Mouse (Mus musculus) thymus, adult 2 months (tissue): ENCODE results near the gene Zfp879. TPM values are rescaled to one million over a fixed set of nuclear protein-coding genes. Genes with fewer than 3 reads are reported as not detected.
A peak's percentile ranks its signal among the peaks of the same experiment; 100 is the strongest.

Experiments
- DNase-seq: peaks from one replicate; pipeline ENCODE4 v3.0.0; 2021
- H3K27ac ChIP-seq: fragments of 200-500 bp; 2 replicates; pipeline ENCODE4 v1.5.1; 2012; ENCODE audit warnings: low read length, control low read depth; ENCODE audit not compliant: control insufficient read depth, insufficient read depth
- H3K27me3 ChIP-seq: fragments of 200-500 bp; 2 replicates; pipeline ENCODE4 v1.6.1; 2012; ENCODE audit warnings: mild to moderate bottlenecking, low read length, moderate library complexity, mixed read lengths; ENCODE audit not compliant: control insufficient read depth, insufficient read depth
- H3K36me3 ChIP-seq: fragments of 200-500 bp; 2 replicates; pipeline ENCODE4 v1.6.1; 2012; ENCODE audit warnings: mild to moderate bottlenecking, low read length, moderate library complexity; ENCODE audit not compliant: control insufficient read depth, insufficient read depth
- H3K4me1 ChIP-seq: fragments of 200-500 bp; replicated peaks from 2 replicates; pipeline ENCODE4 v1.6.1; 2012; ENCODE audit warnings: low read length; ENCODE audit not compliant: control insufficient read depth, insufficient read depth
- H3K4me3 ChIP-seq: fragments of 200-500 bp; 2 replicates; pipeline ENCODE4 v1.5.1; 2012; ENCODE audit warnings: mild to moderate bottlenecking, low read length, control low read depth, moderate library complexity; ENCODE audit not compliant: control insufficient read depth, insufficient read depth
- CTCF ChIP-seq: fragments of 200-500 bp; IDR thresholded peaks from 2 replicates; pipeline ENCODE4 v1.5.1; 2012; ENCODE audit warnings: mild to moderate bottlenecking, control low read depth, low read length, moderate library complexity, borderline replicate concordance; ENCODE audit not compliant: control insufficient read depth, poor library complexity, insufficient read depth; ENCODE audit errors: extremely low read depth
- POLR2A ChIP-seq: fragments of 200-500 bp; IDR thresholded peaks from 2 replicates; pipeline ENCODE4 v1.6.1; 2012; ENCODE audit warnings: mild to moderate bottlenecking, low read length, control low read depth, moderate library complexity; ENCODE audit not compliant: control insufficient read depth, poor library complexity, insufficient read depth; ENCODE audit errors: extremely low read depth
- WGBS: fragments of 180-500 bp; shearing (Covaris S2); methylation state at CpG from one replicate; pipeline ENCODE4 v1.1.7; 2018; 5-methylcytosine and 5-hydroxymethylcytosine counted together
- polyA plus RNA-seq: library from polyadenylated mRNA; depleted of rRNA; stranded (reverse); fragments of >200 nt; gene quantifications from 2 replicates; pipeline ENCODE4 v1.2.3, GENCODE M21; 2012; rRNA removed

The Zfp879 gene
- polyA plus RNA-seq, 1 experiment: 0.34 TPM

DNA sequence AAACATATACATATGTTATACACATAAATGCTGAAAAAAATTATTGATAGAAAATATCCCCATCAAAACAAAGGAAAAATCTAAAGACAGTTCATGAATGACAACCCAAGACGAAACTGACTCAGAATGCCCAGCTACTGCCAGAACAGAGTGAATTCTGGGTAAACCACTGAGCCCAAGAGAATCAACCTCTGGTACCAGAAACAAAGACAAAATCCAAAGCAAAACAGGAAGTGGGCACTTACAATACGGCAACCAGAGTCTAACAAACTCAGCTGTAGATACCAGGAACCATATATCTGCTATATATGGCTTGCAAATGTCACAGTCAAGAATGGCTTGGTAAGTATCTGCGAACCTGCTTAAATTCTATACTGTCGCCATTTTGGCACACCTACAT, 5.6 kb downstream of the Zfp879 start:
- TF ChIP-seq CTCF (no peak), POLR2A (no peak)
- 41% methylated on average over 4 of the region's 4 CpGs for WGBS
- H3K4me3 ChIP-seq: no peak overlapping the region
- H3K27me3 ChIP-seq: no peaks in the 10 kb centered on the region
- peak; percentile 46 for DNase-seq
- no peaks in the 10 kb centered on the region for H3K36me3 ChIP-seq
- H3K27ac ChIP-seq: no peak overlapping the region
- peaks cover 3% of the 10 kb centered on the region for H3K4me1 ChIP-seq

DNA sequence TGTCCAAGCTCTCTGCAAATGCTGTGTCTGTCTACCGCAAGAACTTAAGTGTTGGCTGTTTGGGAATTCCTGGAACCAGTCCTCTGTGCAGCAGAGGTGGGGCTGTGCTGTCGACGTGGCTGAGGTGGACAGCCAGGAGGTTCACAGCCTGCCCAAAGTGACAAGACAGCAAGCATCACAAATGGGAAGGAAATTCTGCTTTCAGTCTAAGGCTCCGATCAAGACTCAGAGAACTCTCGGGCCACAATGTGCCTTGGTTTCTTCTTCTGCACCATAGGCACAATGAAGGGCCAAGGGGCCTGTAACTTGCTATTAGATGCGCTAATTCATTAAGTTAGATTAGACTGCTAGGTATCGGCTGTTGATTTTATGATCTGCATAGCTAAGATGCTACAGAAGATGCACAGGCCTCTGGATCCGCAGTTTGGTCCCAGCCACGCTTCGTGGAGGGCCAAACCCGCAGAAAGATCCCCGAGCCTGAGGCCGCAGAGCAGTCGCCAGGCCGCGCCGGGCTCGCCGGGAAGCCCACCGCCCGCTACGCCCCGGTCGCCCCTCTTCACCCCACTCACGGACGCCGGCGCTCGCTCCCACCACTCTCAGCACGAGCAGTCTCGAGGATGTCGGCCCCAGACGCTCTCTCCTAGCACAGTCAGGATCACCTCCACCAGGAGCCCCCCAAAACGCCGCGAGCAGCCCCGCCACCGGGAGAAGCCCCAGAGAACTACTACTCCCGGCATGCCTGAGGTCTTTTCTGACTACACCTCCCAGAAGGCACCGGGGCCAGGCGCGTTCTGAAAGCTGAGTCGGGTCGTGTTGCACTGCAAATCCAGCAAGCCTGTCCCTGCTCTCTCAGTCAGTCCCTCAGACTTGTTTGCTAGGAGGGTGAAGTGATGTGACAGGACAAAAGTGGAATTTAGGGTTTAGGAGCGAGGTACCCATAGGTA, 14.1 kb downstream of the Zfp879 start, which contains the start of gene Zfp354c:
TSS of gene Zfp354c (minus strand) at position 715 of the 944 bp plus-strand sequence.
- H3K27ac ChIP-seq: no peak within 1 kb of the TSS
- DNase-seq: peak; percentile 91
- H3K27me3 ChIP-seq: no peaks in the 10 kb centered on the region
- 2% methylated on average over 44 of the region's 45 CpGs for WGBS
- peak within 1 kb of the TSS; percentile 87 for H3K4me3 ChIP-seq
- peak; percentile 19; the same call in 1 of the 2 replicates for TF ChIP-seq POLR2A
- no peak for TF ChIP-seq CTCF
- H3K36me3 ChIP-seq: no peaks in the 10 kb centered on the region
- peaks cover 3% of the 10 kb centered on the region for H3K4me1 ChIP-seq

DNA sequence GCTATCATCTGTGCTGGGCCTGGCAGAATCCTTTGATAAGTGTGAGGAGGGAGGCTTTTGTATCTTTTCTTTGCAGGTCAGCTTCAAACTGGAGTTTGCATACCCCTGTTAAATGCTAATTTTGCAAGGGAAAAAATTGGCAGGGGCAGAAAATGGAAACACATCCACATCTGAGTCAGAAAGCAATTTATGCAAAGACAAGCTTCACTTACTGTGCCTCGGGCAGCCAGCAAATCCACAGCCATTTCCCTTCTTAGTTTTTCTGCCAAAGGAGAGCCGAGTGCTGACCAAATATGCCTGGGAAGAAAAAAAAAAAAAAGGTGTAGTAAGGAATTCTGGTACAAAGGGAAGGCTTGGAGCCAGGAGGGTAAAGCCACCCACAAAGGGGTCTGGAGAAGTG, 15.1 kb downstream of the Zfp879 start:
- TF ChIP-seq CTCF (no peak), POLR2A (no peak)
- no peak overlapping the region for H3K27ac ChIP-seq
- no peaks in the 10 kb centered on the region for H3K27me3 ChIP-seq
- WGBS: 80% methylated on average over 2 of the region's 2 CpGs
- no peak overlapping the region for H3K4me3 ChIP-seq
- H3K4me1 ChIP-seq: peaks cover 3% of the 10 kb centered on the region
- DNase-seq: no peak
- H3K36me3 ChIP-seq: no peaks in the 10 kb centered on the region

DNA sequence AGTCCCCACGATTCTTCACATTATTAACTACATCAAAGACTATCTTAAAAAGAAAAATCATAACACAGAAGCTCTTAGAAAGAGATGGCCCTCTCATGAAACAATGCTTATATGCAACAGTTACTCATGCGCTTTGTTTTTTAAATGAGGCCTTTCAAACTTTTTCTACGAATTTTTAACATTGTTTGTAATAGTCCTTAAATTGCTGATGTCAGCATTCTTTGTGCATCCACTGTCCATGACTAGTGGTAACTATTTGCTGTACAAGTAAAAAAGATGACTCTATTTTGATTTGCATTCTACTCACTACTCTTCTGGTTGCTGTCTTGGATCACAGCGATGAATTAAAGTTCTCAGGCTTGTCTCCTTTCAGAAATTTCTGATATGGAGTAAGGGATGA, 27.1 kb downstream of the Zfp879 start:
- Histone ChIP-seq H3K27me3 (no peaks in the 10 kb centered on the region), H3K27ac (no peak overlapping the region), H3K4me1 (no peaks in the 10 kb centered on the region), H3K36me3 (peaks cover 29% of the 10 kb centered on the region), H3K4me3 (no peak overlapping the region)
- TF ChIP-seq CTCF: no peak
- 96% methylated on average over 4 of the region's 4 CpGs for WGBS
- DNase-seq: no peak

DNA sequence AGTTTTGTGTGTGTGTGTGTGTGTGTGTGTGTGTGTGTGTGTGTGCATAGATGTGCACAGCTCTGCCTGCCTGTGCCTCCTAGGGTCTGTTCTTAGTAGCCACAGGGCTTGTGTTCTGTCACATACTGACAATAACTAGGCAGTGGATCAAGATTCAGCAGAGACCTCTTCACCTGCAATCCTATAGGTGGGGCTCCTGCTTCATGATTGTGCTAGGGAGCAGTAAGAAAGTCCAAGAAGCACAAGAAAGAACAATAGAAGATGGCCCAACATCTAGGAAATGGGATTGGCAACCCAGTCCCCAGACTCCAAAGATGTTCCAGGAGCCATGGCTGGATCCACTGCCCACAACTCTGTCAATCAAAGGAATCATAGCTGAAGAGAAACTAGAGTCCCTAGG, 42.5 kb downstream of the Zfp879 start:
- Histone ChIP-seq H3K27me3 (no peaks in the 10 kb centered on the region; the same call in 1 of the 2 replicates), H3K4me3 (no peak overlapping the region), H3K27ac (no peak overlapping the region), H3K4me1 (no peaks in the 10 kb centered on the region), H3K36me3 (no peaks in the 10 kb centered on the region)
- peak; percentile 8 for DNase-seq
- TF ChIP-seq POLR2A (no peak), CTCF (no peak)

DNA sequence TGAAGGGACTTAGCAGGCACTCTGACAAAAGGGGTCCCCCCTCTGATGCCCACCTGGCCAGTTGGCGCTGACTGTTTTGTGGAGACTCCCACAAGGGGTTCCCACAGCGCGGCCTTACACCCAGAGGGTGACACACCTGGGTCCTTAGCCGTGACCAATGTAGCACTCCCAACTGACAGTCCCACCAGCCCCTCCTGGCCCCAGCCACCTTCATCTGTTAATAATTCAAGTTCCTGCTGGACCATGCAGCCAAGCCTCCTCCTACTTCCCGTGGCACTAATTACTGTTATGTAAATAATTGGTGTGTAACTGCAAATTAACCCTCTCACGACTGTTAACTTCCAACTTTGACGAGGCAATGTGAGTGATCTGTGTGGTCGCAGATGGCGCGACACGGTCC, 43.7 kb downstream of the Zfp879 start:
- H3K27ac ChIP-seq: no peak overlapping the region
- no peaks in the 10 kb centered on the region for H3K4me1 ChIP-seq
- no peak overlapping the region for H3K4me3 ChIP-seq
- no peak for TF ChIP-seq POLR2A
- no peak for TF ChIP-seq CTCF
- WGBS: 84% methylated on average over 11 of the region's 11 CpGs
- DNase-seq: no peak
- H3K36me3 ChIP-seq: no peaks in the 10 kb centered on the region
- no peaks in the 10 kb centered on the region; the same call in 1 of the 2 replicates for H3K27me3 ChIP-seq

Other genes with a start within 250 kb of the Zfp879 start
- 4.9 and 5.5 TPM in 2 replicates for gene Adamts2, start 239.5 kb downstream of the Zfp879 start, polyA plus RNA-seq
- 5.1 and 5.8 TPM in 2 replicates for gene Zfp354c, start 13.8 kb downstream of the Zfp879 start, polyA plus RNA-seq
- gene Grm6, start 9.1 kb upstream of the Zfp879 start, polyA plus RNA-seq: 2.3 and 2.9 TPM in 2 replicates
- gene Zfp454, start 46.1 kb upstream of the Zfp879 start, polyA plus RNA-seq: not detected in 2 replicates
- gene Zfp2, start 74.6 kb upstream of the Zfp879 start, polyA plus RNA-seq: 0.59 TPM in 2 replicates
- gene Zfp354b, start 90.1 kb upstream of the Zfp879 start, polyA plus RNA-seq: 0.04 and 0.09 TPM in 2 replicates
- gene 4933414I15Rik, start 102.2 kb upstream of the Zfp879 start, polyA plus RNA-seq: not detected in 2 replicates
- gene Prop1, start 112.2 kb upstream of the Zfp879 start, polyA plus RNA-seq: not detected in 2 replicates
- gene Olfr1378, start 125.0 kb upstream of the Zfp879 start, polyA plus RNA-seq: not detected in 2 replicates
- gene Olfr1377, start 140.4 kb upstream of the Zfp879 start, polyA plus RNA-seq: 0.09 TPM in 1 of 2 replicates, not detected in the other
- gene Olfr51, start 162.0 kb upstream of the Zfp879 start, polyA plus RNA-seq: not detected in 2 replicates
- not detected in 2 replicates for gene Olfr54, start 172.7 kb upstream of the Zfp879 start, polyA plus RNA-seq
- gene Olfr1375, start 206.6 kb upstream of the Zfp879 start, polyA plus RNA-seq: not detected in 2 replicates
- 0.15 and 0.32 TPM in 2 replicates for gene Zfp354a, start 217.7 kb upstream of the Zfp879 start, polyA plus RNA-seq